Mouse (Mus musculus) monocyte, adult 5-6 weeks (primary cell): ENCODE results near the gene Tspan18. TPM values are rescaled to one million over a fixed set of nuclear protein-coding genes. Genes with fewer than 3 reads are reported as not detected.

Source experiments
- ATAC-seq: fragments of 153-309, 156-312 bp; replicated peaks from 2 replicates; pipeline ENCODE4 v1.8.0; 2017; ENCODE audit warnings: mild to moderate bottlenecking; ENCODE audit not compliant: low TSS enrichment, insufficient number of reproducible peaks, severe bottlenecking, poor library complexity, low FRiP score
- total RNA-seq: library from RNA; stranded (forward); fragments of 200-1000, 200-491, 200-594 nt; gene quantifications from 3 replicates; pipeline ENCODE4 v1.2.3, GENCODE M21; 2017

Gene Tspan18
- total RNA-seq, 1 experiment from 2014 or later = not detected

DNA sequence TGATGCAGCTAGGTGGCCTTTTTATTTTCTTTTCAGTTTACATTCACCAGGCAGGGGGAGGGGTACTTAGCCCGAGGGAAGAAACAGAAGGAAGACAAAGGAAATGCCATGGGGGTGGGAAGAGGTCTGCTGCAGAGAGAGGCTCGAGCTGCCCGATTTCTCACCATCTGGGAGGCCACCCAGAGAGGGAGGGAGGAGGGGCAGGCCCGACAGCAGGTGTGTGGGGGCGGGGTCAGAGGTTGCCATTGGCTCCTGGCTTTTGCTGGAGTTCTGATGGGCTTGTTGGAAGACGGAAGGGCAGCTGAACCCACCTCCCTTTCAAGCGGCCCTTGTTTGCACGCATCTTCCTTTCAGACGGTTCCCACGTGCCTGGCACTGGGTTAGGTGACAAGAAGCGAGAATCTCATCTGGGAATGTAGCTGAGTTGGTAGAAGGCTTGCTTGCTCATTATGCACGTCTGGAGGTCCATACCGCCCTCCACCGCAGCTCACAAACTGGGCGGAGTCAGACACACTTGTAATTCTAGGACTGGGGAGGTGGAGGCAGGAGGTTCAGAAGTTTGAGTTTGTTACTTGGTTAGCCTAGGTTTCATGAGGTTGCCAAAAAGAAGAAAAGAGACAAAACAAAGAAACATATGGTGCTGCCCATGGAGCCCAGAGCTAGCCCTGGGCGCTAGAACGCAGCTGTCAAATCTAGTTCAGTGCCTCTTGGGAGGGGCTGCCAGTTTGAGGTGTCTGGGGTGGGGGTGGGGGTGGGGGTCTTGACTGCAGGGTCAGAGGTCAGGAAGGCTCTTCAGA, 157.2 kb downstream of the Tspan18 start:
- no peak for ATAC-seq

- no peak for ATAC-seq
Measured at GRCm38 (mm10) chr2:93176193-93176798, 158.0 kb downstream of the Tspan18 start.

DNA sequence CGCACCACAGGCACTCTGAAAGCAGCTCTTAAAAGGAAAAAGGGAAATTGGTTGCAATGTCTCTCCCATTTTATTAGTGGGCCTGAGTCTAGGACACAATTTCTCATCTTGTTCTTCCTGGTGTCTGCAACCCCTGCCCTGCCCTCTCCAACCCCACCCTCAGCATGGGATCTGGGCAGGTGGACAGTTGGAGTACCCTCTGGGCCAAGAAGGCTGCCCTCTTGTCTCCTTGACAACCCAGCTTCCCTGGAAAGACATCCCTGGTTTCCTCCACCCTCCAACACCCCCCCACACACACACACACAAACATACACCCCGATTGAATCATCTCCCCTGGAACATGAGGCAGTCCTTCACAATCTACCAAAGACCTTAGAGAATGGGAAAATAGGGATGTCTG, 158.6 kb downstream of the Tspan18 start:
- no peak for ATAC-seq

DNA sequence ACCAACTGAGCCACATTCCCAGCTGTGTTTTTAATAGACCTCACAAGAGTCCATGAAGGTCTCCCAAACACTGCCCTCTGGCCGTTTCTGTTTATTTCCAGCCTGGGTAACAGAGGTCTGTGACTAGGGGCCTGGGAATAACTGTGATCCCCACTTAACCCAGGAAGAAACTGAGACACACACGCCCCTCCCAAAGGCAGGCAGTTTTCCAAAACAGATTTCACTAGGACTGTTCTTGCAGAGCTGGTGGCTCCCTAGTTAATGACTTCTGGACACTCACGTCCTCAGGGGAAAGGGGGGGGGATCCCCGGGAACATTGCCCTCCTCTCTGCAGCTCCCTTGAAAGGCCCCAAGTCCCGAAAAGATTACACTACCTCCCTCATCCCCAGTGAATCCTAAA, 159.0 kb downstream of the Tspan18 start:
- ATAC-seq = no peak

DNA sequence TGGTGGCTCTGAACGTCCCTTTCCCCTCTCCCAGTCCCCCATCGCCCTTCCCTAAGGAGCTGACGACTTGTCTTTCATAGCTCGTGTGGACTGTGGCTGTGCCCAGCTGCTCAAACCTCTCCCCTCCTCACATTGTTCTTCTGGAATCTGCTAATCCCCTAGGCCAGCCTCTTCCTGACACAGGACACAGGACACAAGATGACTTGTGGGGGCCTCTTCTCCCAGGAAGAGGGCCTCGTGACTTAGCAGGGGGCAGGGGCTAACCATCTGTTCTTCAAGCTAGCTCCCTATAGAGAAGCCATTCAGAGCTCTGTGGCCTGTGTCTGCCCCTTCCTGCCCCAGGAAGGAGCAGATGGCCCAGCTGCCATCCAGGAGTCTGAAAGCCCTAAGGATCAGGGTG, 160.1 kb downstream of the Tspan18 start:
- ATAC-seq = no peak

GRCm38 (mm10) chr2:93172460-93172859, 161.8 kb downstream of the Tspan18 start:
- ATAC-seq = no peak

DNA sequence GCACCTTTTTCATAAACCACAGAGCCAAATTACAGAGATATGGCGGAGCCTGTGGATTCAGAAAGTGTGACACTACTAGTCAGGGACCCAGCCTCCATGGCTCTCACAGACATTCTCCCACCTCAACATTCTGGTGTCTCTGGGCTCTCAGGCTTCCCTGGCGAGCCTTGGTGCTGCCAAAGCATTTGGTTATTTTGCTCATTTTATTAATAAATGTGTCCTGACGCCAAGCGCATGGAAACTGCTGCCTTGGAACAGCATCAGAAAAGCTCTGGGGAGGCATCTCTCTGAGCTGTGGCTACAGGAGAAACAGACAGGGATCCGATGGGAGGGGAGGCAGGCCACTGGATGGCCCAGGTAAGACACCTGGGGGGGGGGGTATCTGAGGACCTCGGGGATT, 162.4 kb downstream of the Tspan18 start:
- no peak for ATAC-seq

DNA sequence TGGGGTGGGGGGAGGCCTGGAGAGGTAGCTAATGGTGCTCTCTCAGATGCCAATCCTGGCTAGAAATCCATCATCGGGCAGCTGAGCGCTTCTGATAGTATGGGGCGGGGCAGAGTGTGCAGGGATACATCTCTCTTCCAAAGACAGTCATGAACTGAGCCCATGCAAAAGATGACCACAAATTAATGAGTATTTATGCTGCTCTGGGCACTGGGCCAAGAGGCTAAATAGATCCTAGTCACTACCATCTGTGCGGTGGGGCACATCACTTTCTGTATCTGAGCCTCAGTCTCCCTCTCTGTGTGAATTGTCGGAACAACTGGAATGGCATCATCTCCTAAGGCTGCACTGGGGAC, 163.5 kb downstream of the Tspan18 start:
- ATAC-seq = no peak

- ATAC-seq = no peak
Measured at GRCm38 (mm10) chr2:93170156-93170844, 164.0 kb downstream of the Tspan18 start.

GRCm38 (mm10) chr2:93166734-93167406, 167.4 kb downstream of the Tspan18 start:
- ATAC-seq = no peak; the same call in 1 of the 2 replicates

- no peak for ATAC-seq
Measured at GRCm38 (mm10) chr2:93166295-93166694, 168.0 kb downstream of the Tspan18 start.

DNA sequence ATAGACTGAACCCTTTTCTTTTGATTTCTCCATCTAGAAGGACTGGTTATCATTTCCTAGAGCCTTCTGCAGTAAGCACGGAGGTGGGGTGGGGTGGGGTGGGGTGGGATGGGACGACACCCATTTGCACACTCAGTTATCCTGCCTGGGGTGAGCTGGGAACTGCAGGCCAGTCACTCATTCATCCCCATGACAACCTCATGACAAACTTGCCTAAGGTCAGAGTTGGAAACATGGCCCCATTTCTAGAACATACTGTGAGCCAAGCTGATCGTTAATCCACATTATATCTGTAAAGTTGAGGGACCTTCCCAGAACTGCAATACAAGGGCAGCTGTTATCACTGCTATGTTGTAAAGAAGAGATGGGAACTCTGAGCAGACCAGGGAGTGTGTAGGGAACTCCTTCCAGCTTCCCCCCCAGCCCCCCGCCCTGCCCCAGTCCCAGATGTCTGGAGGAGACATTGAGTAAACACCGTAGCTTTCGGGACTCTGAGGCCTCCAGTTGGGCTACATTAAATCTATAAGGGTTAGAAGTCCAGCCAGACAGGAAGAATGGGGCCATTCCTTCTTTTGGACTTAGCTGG, 170.5 kb downstream of the Tspan18 start:
- no peak for ATAC-seq

- no peak for ATAC-seq
Measured at GRCm38 (mm10) chr2:93163317-93163716, 171.0 kb downstream of the Tspan18 start.

- no peak for ATAC-seq
Measured at GRCm38 (mm10) chr2:93162791-93163190, 171.5 kb downstream of the Tspan18 start.

- no peak; the same call in 1 of the 2 replicates for ATAC-seq
Measured at GRCm38 (mm10) chr2:93161914-93162664, 172.2 kb downstream of the Tspan18 start.

GRCm38 (mm10) chr2:93160467-93161035, 173.8 kb downstream of the Tspan18 start:
- no peak for ATAC-seq

DNA sequence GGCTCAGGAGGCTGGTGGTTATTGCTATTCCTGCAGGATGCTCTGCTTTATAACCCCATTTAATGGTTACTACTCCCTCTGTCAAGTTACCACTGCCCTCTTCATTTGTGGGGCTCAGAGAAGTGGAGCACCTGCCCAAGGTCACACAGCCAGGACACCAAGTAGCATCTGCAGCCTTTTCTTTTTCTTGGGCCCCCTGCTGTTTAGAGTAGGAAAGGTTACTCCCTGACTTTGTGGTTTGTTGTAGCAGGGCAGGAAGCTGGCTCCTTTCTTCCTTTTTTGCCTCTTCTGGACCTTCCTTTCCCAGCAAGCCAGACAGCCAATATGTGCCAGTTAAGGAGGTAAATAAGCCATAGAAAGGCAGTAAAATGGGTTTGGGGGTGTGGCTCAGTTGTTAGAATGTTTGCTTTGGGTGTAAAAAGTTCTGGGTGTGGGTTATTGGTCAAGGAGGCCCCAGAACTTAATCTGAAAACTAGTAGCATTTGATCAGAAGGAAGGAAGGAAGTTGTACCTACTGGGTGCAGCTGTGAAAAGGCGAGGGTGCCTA, 179.7 kb downstream of the Tspan18 start:
- no peak for ATAC-seq

GRCm38 (mm10) chr2:93153833-93154232, 180.5 kb downstream of the Tspan18 start:
- ATAC-seq = no peak
